Mouse (Mus musculus): Measurements from ENCODE around the gene Olfr118. TPM values are rescaled to one million over a fixed set of nuclear protein-coding genes. Genes with fewer than 3 reads are reported as not detected.
"Not testable (repeated sequence)": the region's sequence is repeated elsewhere in the genome, so short reads cannot be mapped to it uniquely, and the experiment has no call there.

Gene Olfr118
- total RNA-seq (2015; ENCODE audit: low replicate concordance): not detected in 2 replicates
- total RNA-seq (2017; ENCODE audit: low replicate concordance): not detected in 2 replicates

- no peak for ATAC-seq (replicated peaks; ENCODE audit: low FRiP score, poor library complexity, severe bottlenecking)
These were observed at the start of gene Olfr118 for GRCm38 (mm10) chr17:37666688-37667087. Gene Olfr118, plus strand, starts transcription at chr17:37666988.

GRCm38 (mm10) chr17:37627009-37627408 is 39.8 kb upstream of the Olfr118 start, which contains the start of the genes Olfr115 and Olfr116:
Gene Olfr115, minus strand, starts transcription at chr17:37627109.
Gene Olfr116, minus strand, starts transcription at chr17:37627199.
- no peak for ATAC-seq (replicated peaks; ENCODE audit: low FRiP score, poor library complexity, severe bottlenecking)

- ATAC-seq (replicated peaks; ENCODE audit: low FRiP score, poor library complexity, severe bottlenecking): no peak
These were observed 3.1 kb upstream of the Olfr118 start, which contains the start of gene Olfr117 for GRCm38 (mm10) chr17:37663682-37664081. Gene Olfr117, minus strand, starts transcription at chr17:37663782.

GRCm38 (mm10) chr17:37696264-37696663 is 29.5 kb downstream of the Olfr118 start, which contains the start of gene Olfr119:
Gene Olfr119, plus strand, starts transcription at chr17:37696564.
- ATAC-seq (replicated peaks; ENCODE audit: low FRiP score, poor library complexity, severe bottlenecking): not testable (repeated sequence)

GRCm38 (mm10) chr17:37721508-37721907 is 54.7 kb downstream of the Olfr118 start, which contains the start of gene Olfr120:
Gene Olfr120, plus strand, starts transcription at chr17:37721808.
- ATAC-seq (replicated peaks; ENCODE audit: low FRiP score, poor library complexity, severe bottlenecking): no peak

Other genes starting within 250 kb of the Olfr118 start
- not detected in 2 replicates for gene Olfr108, start 221.5 kb upstream of the Olfr118 start, total RNA-seq (2015; ENCODE audit: low replicate concordance)
- not detected in 2 replicates for gene Olfr108, start 221.5 kb upstream of the Olfr118 start, total RNA-seq (2017; ENCODE audit: low replicate concordance)
- not detected in 2 replicates for gene Olfr109, start 208.1 kb upstream of the Olfr118 start, total RNA-seq (2015; ENCODE audit: low replicate concordance)
- gene Olfr109, start 208.1 kb upstream of the Olfr118 start, total RNA-seq (2017; ENCODE audit: low replicate concordance): not detected in 2 replicates
- gene H2-M2, start 183.4 kb upstream of the Olfr118 start, total RNA-seq (2015; ENCODE audit: low replicate concordance): not detected in 2 replicates
- gene H2-M2, start 183.4 kb upstream of the Olfr118 start, total RNA-seq (2017; ENCODE audit: low replicate concordance): 0.34 TPM in 1 of 2 replicates, not detected in the other
- not detected in 2 replicates for gene Olfr110, start 174.5 kb upstream of the Olfr118 start, total RNA-seq (2015; ENCODE audit: low replicate concordance)
- not detected in 2 replicates for gene Olfr110, start 174.5 kb upstream of the Olfr118 start, total RNA-seq (2017; ENCODE audit: low replicate concordance)
- not detected in 2 replicates for gene Olfr111, start 159.0 kb upstream of the Olfr118 start, total RNA-seq (2015; ENCODE audit: low replicate concordance)
- not detected in 2 replicates for gene Olfr111, start 159.0 kb upstream of the Olfr118 start, total RNA-seq (2017; ENCODE audit: low replicate concordance)
- gene Olfr112, start 97.5 kb upstream of the Olfr118 start, total RNA-seq (2015; ENCODE audit: low replicate concordance): not detected in 2 replicates
- gene Olfr112, start 97.5 kb upstream of the Olfr118 start, total RNA-seq (2017; ENCODE audit: low replicate concordance): 0.09 TPM in 1 of 2 replicates, not detected in the other
- gene Olfr113, start 89.3 kb upstream of the Olfr118 start, total RNA-seq (2015; ENCODE audit: low replicate concordance): not detected in 2 replicates
- not detected in 2 replicates for gene Olfr113, start 89.3 kb upstream of the Olfr118 start, total RNA-seq (2017; ENCODE audit: low replicate concordance)
- gene Olfr114, start 74.2 kb upstream of the Olfr118 start, total RNA-seq (2015; ENCODE audit: low replicate concordance): not detected in 2 replicates
- gene Olfr114, start 74.2 kb upstream of the Olfr118 start, total RNA-seq (2017; ENCODE audit: low replicate concordance): not detected in 2 replicates
- gene Olfr115, start 39.9 kb upstream of the Olfr118 start, total RNA-seq (2015; ENCODE audit: low replicate concordance): not detected in 2 replicates
- gene Olfr115, start 39.9 kb upstream of the Olfr118 start, total RNA-seq (2017; ENCODE audit: low replicate concordance): not detected in 2 replicates
- not detected in 2 replicates for gene Olfr116, start 39.8 kb upstream of the Olfr118 start, total RNA-seq (2015; ENCODE audit: low replicate concordance)
- not detected in 2 replicates for gene Olfr116, start 39.8 kb upstream of the Olfr118 start, total RNA-seq (2017; ENCODE audit: low replicate concordance)
- gene Olfr117, start 3.2 kb upstream of the Olfr118 start, total RNA-seq (2015; ENCODE audit: low replicate concordance): not detected in 2 replicates
- gene Olfr117, start 3.2 kb upstream of the Olfr118 start, total RNA-seq (2017; ENCODE audit: low replicate concordance): not detected in 2 replicates
- not detected in 2 replicates for gene Olfr119, start 29.6 kb downstream of the Olfr118 start, total RNA-seq (2015; ENCODE audit: low replicate concordance)
- not detected in 2 replicates for gene Olfr119, start 29.6 kb downstream of the Olfr118 start, total RNA-seq (2017; ENCODE audit: low replicate concordance)
- gene Olfr120, start 54.8 kb downstream of the Olfr118 start, total RNA-seq (2015; ENCODE audit: low replicate concordance): not detected in 2 replicates
- gene Olfr120, start 54.8 kb downstream of the Olfr118 start, total RNA-seq (2017; ENCODE audit: low replicate concordance): not detected in 2 replicates
- not detected in 2 replicates for gene Olfr121, start 81.9 kb downstream of the Olfr118 start, total RNA-seq (2015; ENCODE audit: low replicate concordance)
- gene Olfr121, start 81.9 kb downstream of the Olfr118 start, total RNA-seq (2017; ENCODE audit: low replicate concordance): not detected in 2 replicates
- not detected in 2 replicates for gene Olfr122, start 101.6 kb downstream of the Olfr118 start, total RNA-seq (2015; ENCODE audit: low replicate concordance)
- gene Olfr122, start 101.6 kb downstream of the Olfr118 start, total RNA-seq (2017; ENCODE audit: low replicate concordance): not detected in 2 replicates
- gene Olfr123, start 126.5 kb downstream of the Olfr118 start, total RNA-seq (2015; ENCODE audit: low replicate concordance): not detected in 2 replicates
- not detected in 2 replicates for gene Olfr123, start 126.5 kb downstream of the Olfr118 start, total RNA-seq (2017; ENCODE audit: low replicate concordance)
- gene Olfr124, start 132.9 kb downstream of the Olfr118 start, total RNA-seq (2015; ENCODE audit: low replicate concordance): not detected in 2 replicates
- gene Olfr124, start 132.9 kb downstream of the Olfr118 start, total RNA-seq (2017; ENCODE audit: low replicate concordance): not detected in 2 replicates
- not detected in 2 replicates for gene Olfr125, start 166.0 kb downstream of the Olfr118 start, total RNA-seq (2015; ENCODE audit: low replicate concordance)
- gene Olfr125, start 166.0 kb downstream of the Olfr118 start, total RNA-seq (2017; ENCODE audit: low replicate concordance): not detected in 2 replicates
- gene Olfr126, start 180.5 kb downstream of the Olfr118 start, total RNA-seq (2015; ENCODE audit: low replicate concordance): not detected in 2 replicates
- not detected in 2 replicates for gene Olfr126, start 180.5 kb downstream of the Olfr118 start, total RNA-seq (2017; ENCODE audit: low replicate concordance)
- gene Olfr127, start 233.4 kb downstream of the Olfr118 start, total RNA-seq (2015; ENCODE audit: low replicate concordance): not detected in 2 replicates
- gene Olfr127, start 233.4 kb downstream of the Olfr118 start, total RNA-seq (2017; ENCODE audit: low replicate concordance): 0.14 TPM in 1 of 2 replicates, not detected in the other